Mouse (Mus musculus): ENCODE measurements around the gene Polr2m.

GRCm38 (mm10) chr9:71485475-71486094 lies at the start of gene Polr2m:
- TF ChIP-seq CTCF (IDR thresholded peaks at IDR 0.05; ENCODE audit: borderline replicate concordance, insufficient read depth, low read depth, low read length) (no peak), POLR2A (IDR thresholded peaks at IDR 0.05; ENCODE audit: borderline replicate concordance, insufficient read depth, low read length) (peak; percentile 61; the same call in 1 of the 2 replicates)

All from cerebellum, adult 2 months (tissue).